Mouse (Mus musculus) CD4-positive naive resting alpha-beta T cell, adult 76 days (primary cell): ENCODE results near the gene Olfr980. TPM values are rescaled to one million over a fixed set of nuclear protein-coding genes. Genes with fewer than 3 reads are reported as not detected.

Source experiments
- total RNA-seq: library from RNA; stranded (reverse); gene quantifications from one replicate; pipeline ENCODE4 v1.2.4, GENCODE M21; 2023

Olfr980 gene
- total RNA-seq = not detected

GRCm38 (mm10) chr9:40009482-40009881 is at the start of gene Olfr980:
Gene Olfr980, minus strand, starts transcription at chr9:40009582.

GRCm38 (mm10) chr9:40021164-40021563 is 11.8 kb upstream of the Olfr980 start, which contains the start of gene Olfr981:
Gene Olfr981, plus strand, starts transcription at chr9:40021464.

GRCm38 (mm10) chr9:40003365-40003764 is 6.0 kb downstream of the Olfr980 start, which contains the start of gene Olfr979:
Gene Olfr979, minus strand, starts transcription at chr9:40003465.

GRCm38 (mm10) chr9:39991813-39992212 is 17.6 kb downstream of the Olfr980 start, which contains the start of gene Olfr978:
Gene Olfr978, plus strand, starts transcription at chr9:39992113.

GRCm38 (mm10) chr9:39961033-39961432 is 48.3 kb downstream of the Olfr980 start, which contains the start of gene Olfr976:
Gene Olfr976, minus strand, starts transcription at chr9:39961133.

Other genes starting within 250 kb of the Olfr980 start
- not detected for gene Olfr968, start 226.3 kb downstream of the Olfr980 start, total RNA-seq
- not detected for gene Olfr969, start 218.6 kb downstream of the Olfr980 start, total RNA-seq
- not detected for gene Olfr970, start 200.7 kb downstream of the Olfr980 start, total RNA-seq
- gene Olfr971, start 172.7 kb downstream of the Olfr980 start, total RNA-seq = not detected
- gene Olfr972, start 143.2 kb downstream of the Olfr980 start, total RNA-seq = not detected
- not detected for gene Olfr229, start 102.2 kb downstream of the Olfr980 start, total RNA-seq
- gene Olfr974, start 72.1 kb downstream of the Olfr980 start, total RNA-seq = not detected
- not detected for gene Olfr975, start 57.5 kb downstream of the Olfr980 start, total RNA-seq
- not detected for gene Olfr976, start 48.4 kb downstream of the Olfr980 start, total RNA-seq
- not detected for gene Olfr978, start 17.5 kb downstream of the Olfr980 start, total RNA-seq
- gene Olfr979, start 6.1 kb downstream of the Olfr980 start, total RNA-seq = not detected
- not detected for gene Olfr981, start 11.9 kb upstream of the Olfr980 start, total RNA-seq
- not detected for gene Olfr982, start 64.2 kb upstream of the Olfr980 start, total RNA-seq
- gene Olfr983, start 84.0 kb upstream of the Olfr980 start, total RNA-seq = not detected
- gene Olfr984, start 104.6 kb upstream of the Olfr980 start, total RNA-seq = not detected
- not detected for gene Olfr985, start 120.6 kb upstream of the Olfr980 start, total RNA-seq
- gene Tmem225, start 138.5 kb upstream of the Olfr980 start, total RNA-seq = not detected
- not detected for gene Olfr986, start 171.3 kb upstream of the Olfr980 start, total RNA-seq
- gene Zfp202, start 182.7 kb upstream of the Olfr980 start, total RNA-seq = 1.9 TPM